Mouse (Mus musculus) small intestine, adult 2 months (tissue): Measurements from ENCODE around the gene Mark3.

ENCODE experiments used
- CTCF ChIP-seq: fragments of 200-500 bp; IDR thresholded peaks from 2 replicates; pipeline ENCODE4 v1.5.1; 2012; ENCODE audit warnings: low read depth, mild to moderate bottlenecking, control low read depth, inconsistent platforms, low read length, moderate library complexity, mixed read lengths; ENCODE audit not compliant: insufficient replicate concordance, insufficient read length; ENCODE audit errors: extremely low read depth
- POLR2A ChIP-seq: fragments of 200-500 bp; IDR thresholded peaks from 2 replicates; pipeline ENCODE4 v1.6.1; 2012; ENCODE audit warnings: low read depth, mild to moderate bottlenecking, control low read depth, inconsistent platforms, low read length, moderate library complexity

DNA sequence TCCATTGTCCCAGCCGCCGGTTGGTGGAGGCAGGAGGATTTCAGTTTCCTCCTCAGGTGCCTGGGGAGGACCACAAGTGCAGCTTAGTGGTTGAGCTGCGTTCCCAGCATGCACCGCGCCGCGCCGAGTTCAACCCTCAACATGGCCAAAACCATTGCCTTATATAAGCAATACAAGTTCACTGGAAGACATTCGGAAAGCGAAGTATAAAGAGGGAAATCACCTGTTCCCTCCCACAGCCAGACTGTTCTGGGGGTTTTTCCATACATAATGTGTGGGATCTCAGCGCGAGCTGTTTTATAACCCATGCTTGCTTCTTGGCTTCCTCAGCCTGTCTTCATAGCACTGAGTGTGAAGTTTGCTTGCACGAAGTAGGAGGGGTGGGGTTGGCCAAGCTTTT is 92.1 kb downstream of the Mark3 start:
- TF ChIP-seq CTCF = no peak
- TF ChIP-seq POLR2A = no peak
